Mouse (Mus musculus): Measurements from ENCODE around the gene Vps41. TPM values are rescaled to one million over a fixed set of nuclear protein-coding genes. Genes with fewer than 3 reads are reported as not detected.

Vps41 gene
- total RNA-seq (2023) = 10 to 100 TPM; 32.5 to 34.4 TPM

GRCm38 (mm10) chr13:18717185-18717584 is at the start of gene Vps41:
TSS of gene Vps41 (plus strand) at chr13:18717286.

Other genes starting within 250 kb of the Vps41 start
- gene Amph, start 230.9 kb downstream of the Vps41 start, total RNA-seq (2023) = not detected